Mouse (Mus musculus) C3H10T1/2 (cell line): ENCODE data around the gene Gm21820. TPM values are rescaled to one million over a fixed set of nuclear protein-coding genes. Genes with fewer than 3 reads are reported as not detected.

Source experiments
- polyA plus RNA-seq, 2 experiments: library from polyadenylated mRNA; unstranded; fragments of >200 nt; fragmentation: generic; extraction: Trizol; gene quantifications; one replicate each; pipeline ENCODE4 v1.2.1; 2012; ENCODE audit warnings: missing spikeins in 2 of 2

Gm21820 gene
- polyA plus RNA-seq, result not detected

GRCm38 (mm10) chrY:5249341-5249740 is at the start of gene Gm21820:
Gene Gm21820 (minus strand): TSS chrY:5249441.

Other genes with a start within 250 kb of the Gm21820 start
- gene Gm20918, start 205.5 kb downstream of the Gm21820 start, polyA plus RNA-seq, result not detected